Mouse (Mus musculus): ENCODE measurements at regions not wholly inside any gene's neighbourhood (a gene's known extent, or its start where the extent isn't known, plus 50 kb on each side); places are given as distances from the start of the nearest gene placed in this dataset.

DNA sequence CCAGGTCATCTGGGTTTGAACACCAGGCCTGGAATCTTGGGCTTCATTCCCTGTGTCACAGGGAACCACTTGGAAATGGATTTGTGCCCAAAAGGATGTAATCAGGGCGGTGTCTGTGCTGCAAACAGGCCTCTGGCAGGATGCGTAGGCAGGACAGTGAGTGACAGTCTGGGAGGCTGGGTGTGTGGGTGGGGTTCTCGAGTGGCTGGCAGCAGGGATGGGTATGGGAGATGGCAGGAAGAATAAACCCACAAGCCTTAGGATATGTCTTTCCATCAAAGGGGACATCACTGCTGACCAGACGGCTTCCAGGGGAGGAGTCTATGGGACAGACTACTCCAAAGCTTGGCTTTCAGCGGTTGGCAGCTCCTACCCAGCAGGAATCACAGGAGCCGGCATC lies 150.5 kb upstream of the Nectin1 start:
- no peaks in the 10 kb centered on the region for H3K4me1 ChIP-seq (ENCODE audit: control insufficient read depth, insufficient read depth, low read length)
- ATAC-seq (ENCODE audit: insufficient read depth, low FRiP score, low TSS enrichment) (no peak), DNase-seq (ENCODE audit: low spot score) (no peak)
- H3K9ac ChIP-seq (ENCODE audit: low read length), result no peak overlapping the region
- H3K4me3 ChIP-seq (ENCODE audit: low read depth, low read length), result no peak overlapping the region
- H3K9me3 ChIP-seq (ENCODE audit: control insufficient read depth, low read length), result no peaks in the 10 kb centered on the region
- H3K27ac ChIP-seq (ENCODE audit: low read depth, low read length), result no peak overlapping the region
- no peaks in the 10 kb centered on the region for H3K27me3 ChIP-seq (ENCODE audit: control insufficient read depth, insufficient read depth, low read length)
- no peaks in the 10 kb centered on the region for H3K36me3 ChIP-seq (ENCODE audit: control insufficient read depth, insufficient read depth, low read length)
- no peak overlapping the region for H3K4me2 ChIP-seq (ENCODE audit: low read depth)
- WGBS, result 78% methylated on average over 6 of the region's 6 CpGs

DNA sequence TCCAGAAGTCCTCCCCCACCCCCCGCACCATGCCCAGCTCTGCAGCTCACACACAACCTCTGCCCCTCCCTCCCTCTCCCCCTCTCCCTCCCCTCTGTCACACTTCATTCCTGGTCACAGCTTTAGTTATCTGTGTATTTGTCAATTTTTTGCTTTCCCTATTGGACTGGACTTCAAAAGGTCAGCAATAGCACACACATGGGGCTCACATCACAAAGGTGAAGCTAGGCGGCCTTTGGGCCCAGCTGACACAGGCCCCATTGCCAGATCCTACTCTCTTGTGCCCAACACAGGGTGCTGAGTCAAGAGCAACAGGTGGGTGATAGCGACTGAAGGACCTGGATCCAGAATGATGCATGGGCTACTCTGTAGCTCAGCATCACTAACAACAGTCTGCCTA lies 149.0 kb upstream of the Nectin1 start:
- Histone ChIP-seq H3K4me3 (ENCODE audit: low read depth, low read length) (no peak overlapping the region), H3K9me3 (ENCODE audit: control insufficient read depth, low read length) (no peaks in the 10 kb centered on the region), H3K27me3 (ENCODE audit: control insufficient read depth, insufficient read depth, low read length) (no peaks in the 10 kb centered on the region), H3K9ac (ENCODE audit: low read length) (no peak overlapping the region), H3K4me2 (ENCODE audit: low read depth) (no peak overlapping the region), H3K27ac (ENCODE audit: low read depth, low read length) (no peak overlapping the region), H3K36me3 (ENCODE audit: control insufficient read depth, insufficient read depth, low read length) (no peaks in the 10 kb centered on the region), H3K4me1 (ENCODE audit: control insufficient read depth, insufficient read depth, low read length) (no peaks in the 10 kb centered on the region)
- DNase-seq (ENCODE audit: low spot score), result no peak
- no peak for ATAC-seq (ENCODE audit: insufficient read depth, low FRiP score, low TSS enrichment)
- 76% methylated on average over 3 of the region's 3 CpGs for WGBS

DNA sequence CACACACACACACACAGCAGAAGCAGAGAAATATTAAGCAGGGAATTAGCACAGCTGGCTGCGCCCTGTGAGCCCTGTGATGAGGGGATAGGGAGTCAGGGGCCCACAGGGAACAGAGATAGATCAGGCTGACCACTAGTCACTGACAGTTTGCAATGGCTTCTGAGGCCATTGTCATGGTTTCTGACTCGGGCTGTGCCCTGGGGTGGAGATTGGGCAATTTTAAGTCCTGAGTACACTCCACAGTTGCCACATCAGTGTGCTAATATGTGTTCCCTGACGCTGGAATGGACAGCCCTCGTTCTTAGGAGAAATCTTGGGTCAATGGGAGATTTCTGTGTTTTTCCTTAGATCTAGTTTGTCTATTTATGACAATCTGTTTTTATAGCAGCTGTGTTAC lies 148.3 kb upstream of the Nectin1 start:
- no peak for DNase-seq (ENCODE audit: low spot score)
- H3K4me3 ChIP-seq (ENCODE audit: low read depth, low read length), result no peak overlapping the region
- H3K4me1 ChIP-seq (ENCODE audit: control insufficient read depth, insufficient read depth, low read length), result no peaks in the 10 kb centered on the region
- no peak for ATAC-seq (ENCODE audit: insufficient read depth, low FRiP score, low TSS enrichment)
- no peak overlapping the region for H3K9ac ChIP-seq (ENCODE audit: low read length)
- no peaks in the 10 kb centered on the region for H3K9me3 ChIP-seq (ENCODE audit: control insufficient read depth, low read length)
- H3K4me2 ChIP-seq (ENCODE audit: low read depth), result no peak overlapping the region
- 81% methylated on average over 4 of the region's 4 CpGs for WGBS
- no peaks in the 10 kb centered on the region for H3K27me3 ChIP-seq (ENCODE audit: control insufficient read depth, insufficient read depth, low read length)
- no peaks in the 10 kb centered on the region for H3K36me3 ChIP-seq (ENCODE audit: control insufficient read depth, insufficient read depth, low read length)
- no peak overlapping the region for H3K27ac ChIP-seq (ENCODE audit: low read depth, low read length)

DNA sequence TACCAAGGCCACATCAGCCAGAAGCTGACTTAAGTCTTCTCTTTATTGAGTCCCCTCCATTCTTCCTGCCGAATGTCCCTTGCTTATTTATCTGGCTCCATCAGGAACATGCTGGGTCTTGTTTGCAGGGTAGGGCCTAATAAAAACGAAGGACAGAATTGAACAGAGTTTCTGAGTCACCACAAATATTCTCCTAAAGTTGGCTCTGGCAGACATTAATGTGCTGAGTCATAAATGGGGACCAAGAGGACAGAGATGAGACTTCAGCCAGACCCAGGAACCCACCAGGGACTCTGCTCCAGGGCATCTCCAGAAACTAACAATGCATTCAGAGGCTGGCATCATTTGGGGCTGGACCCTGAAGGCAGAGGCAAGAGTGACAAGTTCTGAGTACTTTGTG lies 143.4 kb upstream of the Nectin1 start:
- Histone ChIP-seq H3K27me3 (ENCODE audit: control insufficient read depth, insufficient read depth, low read length) (no peaks in the 10 kb centered on the region), H3K4me3 (ENCODE audit: low read depth, low read length) (no peak overlapping the region), H3K27ac (ENCODE audit: low read depth, low read length) (no peak overlapping the region), H3K36me3 (ENCODE audit: control insufficient read depth, insufficient read depth, low read length) (no peaks in the 10 kb centered on the region), H3K9me3 (ENCODE audit: control insufficient read depth, low read length) (no peaks in the 10 kb centered on the region), H3K4me2 (ENCODE audit: low read depth) (no peak overlapping the region), H3K9ac (ENCODE audit: low read length) (no peak overlapping the region), H3K4me1 (ENCODE audit: control insufficient read depth, insufficient read depth, low read length) (no peaks in the 10 kb centered on the region)
- DNase-seq (ENCODE audit: low spot score), result no peak
- WGBS, result 67% methylated on average over 2 of the region's 2 CpGs
- ATAC-seq (ENCODE audit: insufficient read depth, low FRiP score, low TSS enrichment), result no peak

GRCm38 (mm10) chr9:43617632-43618031 lies 126.2 kb upstream of the Nectin1 start:
- peak; percentile 48 for DNase-seq (ENCODE audit: low spot score)
- no peak for ATAC-seq (ENCODE audit: insufficient read depth, low FRiP score, low TSS enrichment)

DNA sequence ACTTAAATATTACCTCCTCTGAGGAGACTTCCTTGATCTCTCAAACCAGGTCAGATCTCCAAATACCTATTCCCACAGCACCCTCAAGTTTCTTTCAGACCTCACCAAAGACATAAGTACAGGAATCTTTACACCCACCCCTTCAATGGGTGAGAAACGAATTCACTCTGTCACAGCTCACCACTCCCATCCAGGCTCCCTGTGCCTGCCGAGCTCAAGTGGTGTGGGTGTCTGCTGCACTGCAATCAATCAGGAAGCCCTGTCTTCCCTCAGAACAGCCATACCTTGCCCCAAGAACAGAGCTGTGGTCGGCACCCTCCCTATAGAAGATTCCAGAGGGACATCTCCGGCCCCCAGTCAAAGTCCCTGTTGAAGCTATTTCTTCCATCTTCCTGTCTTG lies 116.2 kb upstream of the Nectin1 start:
- Histone ChIP-seq H3K4me1 (ENCODE audit: control insufficient read depth, insufficient read depth, low read length) (no peaks in the 10 kb centered on the region), H3K4me2 (ENCODE audit: low read depth) (no peak overlapping the region), H3K36me3 (ENCODE audit: control insufficient read depth, insufficient read depth, low read length) (no peaks in the 10 kb centered on the region), H3K9me3 (ENCODE audit: control insufficient read depth, low read length) (no peaks in the 10 kb centered on the region), H3K27ac (ENCODE audit: low read depth, low read length) (no peak overlapping the region), H3K9ac (ENCODE audit: low read length) (no peak overlapping the region), H3K4me3 (ENCODE audit: low read depth, low read length) (no peak overlapping the region), H3K27me3 (ENCODE audit: control insufficient read depth, insufficient read depth, low read length) (no peaks in the 10 kb centered on the region)
- no peak for ATAC-seq (ENCODE audit: insufficient read depth, low FRiP score, low TSS enrichment)
- 56% methylated on average over 4 of the region's 4 CpGs for WGBS
- no peak for DNase-seq (ENCODE audit: low spot score)

More at GRCm38 (mm10) chr9:43617632-43618031, 126.2 kb upstream of the Nectin1 start:
- WGBS, result 9% methylated on average over 12 of the region's 12 CpGs
- Histone ChIP-seq H3K4me2 (ENCODE audit: low read depth) (no peak overlapping the region), H3K27me3 (ENCODE audit: control insufficient read depth, insufficient read depth, low read length) (0 out of 2 replicates have a peak, but pooled peaks cover 3% of the 10 kb centered on the region), H3K36me3 (ENCODE audit: control insufficient read depth, insufficient read depth, low read length) (no peaks in the 10 kb centered on the region), H3K9ac (ENCODE audit: low read length) (no peak overlapping the region), H3K4me1 (ENCODE audit: control insufficient read depth, insufficient read depth, low read length) (peaks cover 4% of the 10 kb centered on the region; the same call in 1 of the 2 replicates), H3K4me3 (ENCODE audit: low read depth, low read length) (no peak overlapping the region), H3K9me3 (ENCODE audit: control insufficient read depth, low read length) (no peaks in the 10 kb centered on the region), H3K27ac (ENCODE audit: low read depth, low read length) (no peak overlapping the region)

DNA sequence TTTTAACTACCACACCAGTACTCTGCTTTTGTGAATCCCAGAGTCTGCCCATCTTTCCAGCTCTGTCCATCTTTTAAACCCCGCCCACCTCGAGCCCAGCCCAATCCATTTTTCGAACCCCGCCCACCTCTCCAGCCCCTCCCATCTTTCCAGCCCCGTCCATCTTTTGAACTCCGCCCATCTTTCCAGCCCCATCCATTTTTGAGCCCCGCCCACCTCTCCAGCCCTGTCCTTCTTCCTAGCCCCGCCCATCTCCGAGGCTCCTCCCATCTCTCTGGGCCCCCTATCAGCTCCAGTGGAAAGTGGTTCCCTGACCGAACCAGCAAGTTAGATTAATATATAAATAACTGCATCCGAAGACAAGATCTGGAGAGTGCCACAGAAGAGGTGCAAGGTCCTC lies 115.0 kb upstream of the Nectin1 start:
- whole genome bisulfite sequencing, result 39% methylated on average over 11 of the region's 11 CpGs

DNA sequence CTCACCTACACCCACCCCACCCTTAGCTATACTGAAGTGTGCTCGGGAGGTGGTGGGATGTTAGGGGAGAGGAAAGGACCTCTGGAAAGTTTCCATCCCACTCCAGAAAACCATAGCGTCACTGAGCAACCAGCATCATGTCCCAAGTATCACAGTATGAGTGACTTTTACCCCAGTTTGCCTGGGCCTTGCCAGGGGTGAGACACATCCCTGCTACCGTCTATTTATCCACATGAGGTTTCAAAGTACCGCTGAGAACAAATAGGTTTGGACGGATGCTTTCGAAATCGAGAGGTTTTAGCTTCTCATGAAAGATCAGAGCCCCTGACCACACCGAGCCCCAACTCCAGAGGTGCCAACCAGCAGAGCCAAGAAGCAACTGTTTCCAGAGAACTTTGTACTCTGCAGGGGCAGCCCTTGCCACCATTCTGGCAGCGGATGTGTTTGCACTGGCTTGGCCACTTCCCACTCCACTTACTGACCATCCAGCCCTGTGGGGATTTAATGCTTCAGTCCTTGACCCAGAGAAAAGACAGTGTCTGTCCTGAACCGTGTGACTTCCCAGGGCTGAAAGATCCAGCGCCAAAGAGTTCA lies 107.3 kb upstream of the Nectin1 start:
- H3K4me3 ChIP-seq (ENCODE audit: low read depth, low read length), result no peak overlapping the region
- H3K9ac ChIP-seq (ENCODE audit: low read length), result no peak overlapping the region
- H3K27me3 ChIP-seq (ENCODE audit: control insufficient read depth, insufficient read depth, low read length), result no peaks in the 10 kb centered on the region
- DNase-seq (ENCODE audit: low spot score) (no peak), ATAC-seq (ENCODE audit: insufficient read depth, low FRiP score, low TSS enrichment) (no peak)
- WGBS, result 82% methylated on average over 11 of the region's 11 CpGs
- H3K27ac ChIP-seq (ENCODE audit: low read depth, low read length), result no peak overlapping the region
- no peaks in the 10 kb centered on the region for H3K9me3 ChIP-seq (ENCODE audit: control insufficient read depth, low read length)
- H3K4me1 ChIP-seq (ENCODE audit: control insufficient read depth, insufficient read depth, low read length), result no peaks in the 10 kb centered on the region
- no peaks in the 10 kb centered on the region for H3K36me3 ChIP-seq (ENCODE audit: control insufficient read depth, insufficient read depth, low read length)
- no peak overlapping the region for H3K4me2 ChIP-seq (ENCODE audit: low read depth)

More for the DNA sequence above, 115.0 kb upstream of the Nectin1 start:
- Histone ChIP-seq H3K4me2 (ENCODE audit: low read depth) (no peak overlapping the region), H3K27ac (ENCODE audit: low read depth, low read length) (no peak overlapping the region), H3K4me3 (ENCODE audit: low read depth, low read length) (no peak overlapping the region), H3K27me3 (ENCODE audit: control insufficient read depth, insufficient read depth, low read length) (no peaks in the 10 kb centered on the region), H3K36me3 (ENCODE audit: control insufficient read depth, insufficient read depth, low read length) (no peaks in the 10 kb centered on the region), H3K9me3 (ENCODE audit: control insufficient read depth, low read length) (no peaks in the 10 kb centered on the region), H3K9ac (ENCODE audit: low read length) (no peak overlapping the region), H3K4me1 (ENCODE audit: control insufficient read depth, insufficient read depth, low read length) (no peaks in the 10 kb centered on the region)
- no peak for ATAC-seq (ENCODE audit: insufficient read depth, low FRiP score, low TSS enrichment)
- no peak for DNase-seq (ENCODE audit: low spot score)

DNA sequence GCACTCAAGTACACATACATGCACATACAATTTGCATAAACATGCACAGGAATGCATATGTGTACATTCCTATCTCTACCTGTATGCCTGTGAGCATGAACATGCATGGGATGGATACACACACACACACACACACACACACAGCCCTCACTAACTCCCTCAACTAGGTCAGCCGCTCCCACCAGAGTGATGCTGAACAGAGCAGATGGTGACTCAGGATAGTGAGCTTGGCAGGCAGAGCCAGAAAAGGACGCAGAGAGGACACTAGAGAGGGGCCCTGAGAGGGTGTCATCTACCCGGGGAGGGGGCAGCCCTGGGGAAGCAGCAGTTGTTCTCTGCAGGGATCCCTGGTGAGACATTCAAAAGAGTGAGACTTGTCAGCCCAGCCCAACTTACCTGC lies 85.6 kb upstream of the Nectin1 start:
- no peak overlapping the region for H3K9ac ChIP-seq (ENCODE audit: low read length)
- H3K9me3 ChIP-seq (ENCODE audit: control insufficient read depth, low read length), result no peaks in the 10 kb centered on the region
- DNase-seq (ENCODE audit: low spot score), result no peak
- ATAC-seq (ENCODE audit: insufficient read depth, low FRiP score, low TSS enrichment), result no peak
- H3K27ac ChIP-seq (ENCODE audit: low read depth, low read length), result no peak overlapping the region
- WGBS, result 72% methylated on average over 3 of the region's 3 CpGs
- no peaks in the 10 kb centered on the region for H3K27me3 ChIP-seq (ENCODE audit: control insufficient read depth, insufficient read depth, low read length)
- no peaks in the 10 kb centered on the region for H3K4me1 ChIP-seq (ENCODE audit: control insufficient read depth, insufficient read depth, low read length)
- H3K4me2 ChIP-seq (ENCODE audit: low read depth), result no peak overlapping the region
- H3K4me3 ChIP-seq (ENCODE audit: low read depth, low read length), result no peak overlapping the region
- H3K36me3 ChIP-seq (ENCODE audit: control insufficient read depth, insufficient read depth, low read length), result no peaks in the 10 kb centered on the region
